Mouse (Mus musculus): ENCODE results near the gene Fgf18. TPM values are rescaled to one million over a fixed set of nuclear protein-coding genes. Genes with fewer than 3 reads are reported as not detected.
A peak's percentile ranks its signal among the peaks of the same experiment; 100 is the strongest.

Fgf18 gene
- polyA plus RNA-seq (2015; fragmentation: Nextera tagmentation; extraction: Ambion mirVana), result 9.2 and 11.5 TPM in 2 replicates

GRCm38 (mm10) chr11:33147171-33147571 is at the start of gene Fgf18:
Gene Fgf18, minus strand, starts transcription at chr11:33147400.
- under 1% methylated on average over 43 of the region's 53 CpGs for WGBS
- peak; percentile 7; the same call in 1 of the 2 replicates for ATAC-seq (replicated peaks; ENCODE audit: extremely low read depth, insufficient read depth, low FRiP score)
- Histone ChIP-seq H3K27me3 (ENCODE audit: control insufficient read depth, insufficient read depth, low read length) (no peaks in the 10 kb centered on the region; the same call in 1 of the 2 replicates), H3K27ac (ENCODE audit: low read length) (peak within 1 kb of the TSS; percentile 98), H3K9ac (ENCODE audit: low read length) (peak within 1 kb of the TSS; percentile 83), H3K4me2 (ENCODE audit: low read depth, low read length) (peak within 1 kb of the TSS; percentile 94), H3K4me1 (ENCODE audit: control insufficient read depth, insufficient read depth, low read length) (peaks cover 41% of the 10 kb centered on the region), H3K9me3 (replicated peaks; ENCODE audit: control insufficient read depth, low read length) (no peaks in the 10 kb centered on the region), H3K4me3 (ENCODE audit: low read length) (peak within 1 kb of the TSS; percentile 75), H3K36me3 (ENCODE audit: control insufficient read depth, insufficient read depth) (peaks cover 16% of the 10 kb centered on the region)

- WGBS, result 11% methylated on average over 24 of the region's 24 CpGs
- Histone ChIP-seq H3K9ac (ENCODE audit: low read length) (no peak overlapping the region), H3K4me2 (ENCODE audit: low read depth, low read length) (no peak overlapping the region), H3K27me3 (ENCODE audit: control insufficient read depth, insufficient read depth, low read length) (peaks cover 83% of the 10 kb centered on the region), H3K27ac (ENCODE audit: low read length) (no peak overlapping the region), H3K36me3 (ENCODE audit: control insufficient read depth, insufficient read depth) (no peaks in the 10 kb centered on the region), H3K4me3 (ENCODE audit: low read length) (no peak overlapping the region), H3K4me1 (ENCODE audit: control insufficient read depth, insufficient read depth, low read length) (peaks cover 11% of the 10 kb centered on the region), H3K9me3 (replicated peaks; ENCODE audit: control insufficient read depth, low read length) (peaks cover 7% of the 10 kb centered on the region; the same call in 1 of the 2 replicates)
- ATAC-seq (replicated peaks; ENCODE audit: extremely low read depth, insufficient read depth, low FRiP score), result no peak
These were observed 49.4 kb upstream of the Fgf18 start for GRCm38 (mm10) chr11:33196447-33197132.

GRCm38 (mm10) chr11:33195531-33196446 is 48.6 kb upstream of the Fgf18 start:
- H3K27ac ChIP-seq (ENCODE audit: low read length), result no peak overlapping the region
- WGBS, result 4% methylated on average over 25 of the region's 25 CpGs

GRCm38 (mm10) chr11:33195061-33195460 is 47.9 kb upstream of the Fgf18 start:
- Histone ChIP-seq H3K36me3 (ENCODE audit: control insufficient read depth, insufficient read depth) (no peaks in the 10 kb centered on the region), H3K4me3 (ENCODE audit: low read length) (no peak overlapping the region), H3K9me3 (replicated peaks; ENCODE audit: control insufficient read depth, low read length) (peaks cover 7% of the 10 kb centered on the region; the same call in 1 of the 2 replicates), H3K4me2 (ENCODE audit: low read depth, low read length) (no peak overlapping the region), H3K27ac (ENCODE audit: low read length) (no peak overlapping the region), H3K4me1 (ENCODE audit: control insufficient read depth, insufficient read depth, low read length) (no peaks in the 10 kb centered on the region), H3K9ac (ENCODE audit: low read length) (no peak overlapping the region), H3K27me3 (ENCODE audit: control insufficient read depth, insufficient read depth, low read length) (peaks cover 81% of the 10 kb centered on the region)
- no peak for ATAC-seq (replicated peaks; ENCODE audit: extremely low read depth, insufficient read depth, low FRiP score)
- 30% methylated on average over 7 of the region's 7 CpGs for WGBS

More at GRCm38 (mm10) chr11:33195531-33196446, 48.6 kb upstream of the Fgf18 start:
- Histone ChIP-seq H3K27me3 (ENCODE audit: control insufficient read depth, insufficient read depth, low read length) (peaks cover 82% of the 10 kb centered on the region), H3K9ac (ENCODE audit: low read length) (no peak overlapping the region), H3K4me1 (ENCODE audit: control insufficient read depth, insufficient read depth, low read length) (peaks cover 5% of the 10 kb centered on the region), H3K4me2 (ENCODE audit: low read depth, low read length) (no peak overlapping the region), H3K4me3 (ENCODE audit: low read length) (no peak overlapping the region), H3K36me3 (ENCODE audit: control insufficient read depth, insufficient read depth) (no peaks in the 10 kb centered on the region), H3K9me3 (replicated peaks; ENCODE audit: control insufficient read depth, low read length) (peaks cover 7% of the 10 kb centered on the region; the same call in 1 of the 2 replicates)
- no peak for ATAC-seq (replicated peaks; ENCODE audit: extremely low read depth, insufficient read depth, low FRiP score)

- H3K27ac ChIP-seq (ENCODE audit: low read length), result no peak overlapping the region
- ATAC-seq (replicated peaks; ENCODE audit: extremely low read depth, insufficient read depth, low FRiP score), result no peak
- no peaks in the 10 kb centered on the region for H3K36me3 ChIP-seq (ENCODE audit: control insufficient read depth, insufficient read depth)
- H3K4me3 ChIP-seq (ENCODE audit: low read length), result no peak overlapping the region
- H3K4me1 ChIP-seq (ENCODE audit: control insufficient read depth, insufficient read depth, low read length), result no peaks in the 10 kb centered on the region
- no peak overlapping the region for H3K9ac ChIP-seq (ENCODE audit: low read length)
- peaks cover 71% of the 10 kb centered on the region for H3K27me3 ChIP-seq (ENCODE audit: control insufficient read depth, insufficient read depth, low read length)
- no peak overlapping the region for H3K4me2 ChIP-seq (ENCODE audit: low read depth, low read length)
- WGBS, result 3% methylated on average over 12 of the region's 12 CpGs
- peaks cover 7% of the 10 kb centered on the region; the same call in 1 of the 2 replicates for H3K9me3 ChIP-seq (replicated peaks; ENCODE audit: control insufficient read depth, low read length)
These were observed 46.5 kb upstream of the Fgf18 start for GRCm38 (mm10) chr11:33193695-33194094.

- Histone ChIP-seq H3K9ac (ENCODE audit: low read length) (no peak overlapping the region), H3K36me3 (ENCODE audit: control insufficient read depth, insufficient read depth) (no peaks in the 10 kb centered on the region), H3K27ac (ENCODE audit: low read length) (no peak overlapping the region), H3K4me1 (ENCODE audit: control insufficient read depth, insufficient read depth, low read length) (peaks cover 3% of the 10 kb centered on the region; the same call in 1 of the 2 replicates), H3K9me3 (replicated peaks; ENCODE audit: control insufficient read depth, low read length) (no peaks in the 10 kb centered on the region), H3K27me3 (ENCODE audit: control insufficient read depth, insufficient read depth, low read length) (peaks cover 24% of the 10 kb centered on the region), H3K4me3 (ENCODE audit: low read length) (no peak overlapping the region), H3K4me2 (ENCODE audit: low read depth, low read length) (no peak overlapping the region)
- ATAC-seq (replicated peaks; ENCODE audit: extremely low read depth, insufficient read depth, low FRiP score), result no peak
- WGBS, result 76% methylated on average over 3 of the region's 3 CpGs
These were observed 34.6 kb upstream of the Fgf18 start for GRCm38 (mm10) chr11:33181804-33182203.

GRCm38 (mm10) chr11:33180701-33181116 is 33.5 kb upstream of the Fgf18 start:
- H3K4me3 ChIP-seq (ENCODE audit: low read length), result peak overlapping the region; percentile 34
- ATAC-seq (replicated peaks; ENCODE audit: extremely low read depth, insufficient read depth, low FRiP score), result no peak
- peak overlapping the region; percentile 65 for H3K4me2 ChIP-seq (ENCODE audit: low read depth, low read length)
- no peak overlapping the region for H3K27ac ChIP-seq (ENCODE audit: low read length)
- peaks cover 28% of the 10 kb centered on the region for H3K27me3 ChIP-seq (ENCODE audit: control insufficient read depth, insufficient read depth, low read length)
- H3K36me3 ChIP-seq (ENCODE audit: control insufficient read depth, insufficient read depth), result no peaks in the 10 kb centered on the region
- peaks cover 3% of the 10 kb centered on the region; the same call in 1 of the 2 replicates for H3K4me1 ChIP-seq (ENCODE audit: control insufficient read depth, insufficient read depth, low read length)
- 2% methylated on average over 18 of the region's 18 CpGs for WGBS
- H3K9me3 ChIP-seq (replicated peaks; ENCODE audit: control insufficient read depth, low read length), result no peaks in the 10 kb centered on the region
- H3K9ac ChIP-seq (ENCODE audit: low read length), result peak overlapping the region; percentile 18; the same call in 1 of the 2 replicates

GRCm38 (mm10) chr11:33179802-33180201 is 32.6 kb upstream of the Fgf18 start:
- Histone ChIP-seq H3K9me3 (replicated peaks; ENCODE audit: control insufficient read depth, low read length) (no peaks in the 10 kb centered on the region), H3K4me1 (ENCODE audit: control insufficient read depth, insufficient read depth, low read length) (peaks cover 3% of the 10 kb centered on the region; the same call in 1 of the 2 replicates), H3K27ac (ENCODE audit: low read length) (no peak overlapping the region), H3K4me3 (ENCODE audit: low read length) (no peak overlapping the region), H3K27me3 (ENCODE audit: control insufficient read depth, insufficient read depth, low read length) (peaks cover 33% of the 10 kb centered on the region), H3K4me2 (ENCODE audit: low read depth, low read length) (no peak overlapping the region), H3K9ac (ENCODE audit: low read length) (no peak overlapping the region), H3K36me3 (ENCODE audit: control insufficient read depth, insufficient read depth) (no peaks in the 10 kb centered on the region)
- WGBS, result 71% methylated on average over 1 of the region's 1 CpGs
- ATAC-seq (replicated peaks; ENCODE audit: extremely low read depth, insufficient read depth, low FRiP score), result no peak
